In the genomic region with DNA sequence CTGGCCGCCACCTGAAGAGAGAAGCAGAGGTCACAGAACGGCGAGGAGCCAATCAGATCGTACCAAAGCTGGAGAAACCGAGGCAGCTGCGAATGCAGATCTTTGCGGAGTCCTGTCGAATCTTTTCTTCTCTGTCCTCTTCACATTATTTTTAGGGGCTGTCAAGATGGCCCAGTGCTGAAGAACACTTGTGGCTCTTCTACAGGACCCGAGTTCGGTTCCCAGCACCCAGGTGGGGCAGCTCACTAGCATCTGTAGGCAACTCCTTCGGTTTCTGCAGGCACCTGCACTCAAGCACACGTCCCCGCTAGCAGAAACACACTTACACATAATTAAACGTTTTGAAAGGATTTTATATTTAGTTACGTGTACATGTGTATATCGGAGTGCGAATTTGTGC, we compare ENCODE assay signal across 8 mouse cellular contexts. TPM values are rescaled to one million over a fixed set of nuclear protein-coding genes. Genes with fewer than 3 reads are reported as not detected.
DNase-seq lines count a peak whose midpoint lies in the region; ATAC-seq lines count a peak whose summit lies in the region.

No protein-coding gene starts in this region.

- H3K9ac ChIP-seq in heart, embryonic 15.5 days: 0 out of 2 replicates have a peak overlapping the region, but pooled peaks have one; percentile 32
- H3K9ac ChIP-seq in embryonic facial prominence, embryonic 14.5 days (ENCODE audit: low read depth, low read length): peak overlapping the region; percentile 48
- peak overlapping the region; percentile 46; the same call in 1 of the 2 replicates for H3K9ac ChIP-seq in intestine, embryonic 16.5 days (ENCODE audit: low read depth, low read length)
- no peak overlapping the region for H3K9ac ChIP-seq in neural tube, embryonic 11.5 days (ENCODE audit: low read length)

- H3K4me2 ChIP-seq in heart, embryonic 15.5 days: peak overlapping the region; percentile 44
- peak overlapping the region; percentile 51 for H3K4me2 ChIP-seq in embryonic facial prominence, embryonic 14.5 days (ENCODE audit: low read depth, low read length)
- H3K4me2 ChIP-seq in intestine, embryonic 16.5 days (ENCODE audit: low read depth, low read length): peak overlapping the region; percentile 34; the same call in 1 of the 2 replicates
- peak overlapping the region; percentile 13; the same call in 1 of the 2 replicates for H3K4me2 ChIP-seq in neural tube, embryonic 11.5 days (ENCODE audit: low read depth)

- H3K27ac ChIP-seq in heart, embryonic 15.5 days: no peak overlapping the region
- H3K27ac ChIP-seq in embryonic facial prominence, embryonic 14.5 days (replicated peaks; ENCODE audit: low read depth, low read length): no peak overlapping the region
- no peak overlapping the region for H3K27ac ChIP-seq in intestine, embryonic 16.5 days (ENCODE audit: low read length)
- H3K27ac ChIP-seq in neural tube, embryonic 11.5 days (ENCODE audit: low read depth, low read length): no peak overlapping the region

- no peak for DNase-seq in heart, postnatal 25 days (ENCODE audit: low spot score)
- DNase-seq in embryonic facial prominence, embryonic 14.5 days (ENCODE audit: low spot score): no peak
- no peak for DNase-seq in neural tube, embryonic 11.5 days (ENCODE audit: low spot score)
- no peak for DNase-seq in ovary, adult 18-20 months (ENCODE audit: low spot score)
- no peak for DNase-seq in spleen, postnatal 14 days (ENCODE audit: low spot score in 2 of 2)
- DNase-seq in urinary bladder, postnatal 25 days (ENCODE audit: low spot score): no peak

- intact Hi-C loops in heart, postnatal 25 days (cut with DNase I): loop anchor here (2.0 to 10.0 kb wide), 3 partner anchors 117 to 244 kb away; partner anchors contain the start of genes Fbl and Selenov

- H3K4me1 ChIP-seq in heart, embryonic 15.5 days (replicated peaks): peaks cover 11% of the 10 kb centered on the region
- H3K4me1 ChIP-seq in embryonic facial prominence, embryonic 14.5 days (ENCODE audit: control insufficient read depth, insufficient read depth, low read length): 0 out of 2 replicates have a peak, but pooled peaks cover 6% of the 10 kb centered on the region
- peaks cover 7% of the 10 kb centered on the region for H3K4me1 ChIP-seq in intestine, embryonic 16.5 days (ENCODE audit: control insufficient read depth, insufficient read depth, low read length)
- H3K4me1 ChIP-seq in neural tube, embryonic 11.5 days (ENCODE audit: control insufficient read depth, insufficient read depth, low read length): peaks cover 4% of the 10 kb centered on the region; the same call in 1 of the 2 replicates

- no peak for ATAC-seq in heart, embryonic 15.5 days (replicated peaks; ENCODE audit: insufficient number of reproducible peaks, insufficient read depth, low FRiP score, low read depth)
- no peak for ATAC-seq in embryonic facial prominence, embryonic 14.5 days (ENCODE audit: low read depth)
- no peak for ATAC-seq in intestine, embryonic 16.5 days
- no peak for ATAC-seq in neural tube, embryonic 11.5 days (ENCODE audit: insufficient read depth, low FRiP score, low TSS enrichment)

- H3K36me3 ChIP-seq in heart, embryonic 15.5 days: peaks cover 28% of the 10 kb centered on the region
- peaks cover 34% of the 10 kb centered on the region for H3K36me3 ChIP-seq in embryonic facial prominence, embryonic 14.5 days (ENCODE audit: control insufficient read depth, insufficient read depth, low read length)
- peaks cover 9% of the 10 kb centered on the region; the same call in 1 of the 2 replicates for H3K36me3 ChIP-seq in intestine, embryonic 16.5 days (ENCODE audit: control insufficient read depth, insufficient read depth, low read length)
- peaks cover 15% of the 10 kb centered on the region for H3K36me3 ChIP-seq in neural tube, embryonic 11.5 days (ENCODE audit: control insufficient read depth, insufficient read depth, low read length)

- H3K27me3 ChIP-seq in heart, embryonic 15.5 days: no peaks in the 10 kb centered on the region
- H3K27me3 ChIP-seq in embryonic facial prominence, embryonic 14.5 days (replicated peaks; ENCODE audit: control insufficient read depth, insufficient read depth, low read length): no peaks in the 10 kb centered on the region
- no peaks in the 10 kb centered on the region for H3K27me3 ChIP-seq in intestine, embryonic 16.5 days (replicated peaks; ENCODE audit: control insufficient read depth, insufficient read depth, low read length)
- H3K27me3 ChIP-seq in neural tube, embryonic 11.5 days (ENCODE audit: control insufficient read depth, insufficient read depth, low read length): no peaks in the 10 kb centered on the region

- H3K4me3 ChIP-seq in heart, embryonic 15.5 days: no peak overlapping the region
- peak overlapping the region; percentile 83 for H3K4me3 ChIP-seq in embryonic facial prominence, embryonic 14.5 days (ENCODE audit: low read depth, low read length)
- no peak overlapping the region for H3K4me3 ChIP-seq in intestine, embryonic 16.5 days (ENCODE audit: low read length)
- no peak overlapping the region for H3K4me3 ChIP-seq in neural tube, embryonic 11.5 days (ENCODE audit: low read depth, low read length)

- no peaks in the 10 kb centered on the region for H3K9me3 ChIP-seq in heart, embryonic 15.5 days (replicated peaks)
- no peaks in the 10 kb centered on the region for H3K9me3 ChIP-seq in embryonic facial prominence, embryonic 14.5 days (ENCODE audit: control insufficient read depth, low read length)
- H3K9me3 ChIP-seq in intestine, embryonic 16.5 days (ENCODE audit: control insufficient read depth, low read length): no peaks in the 10 kb centered on the region
- no peaks in the 10 kb centered on the region for H3K9me3 ChIP-seq in neural tube, embryonic 11.5 days (ENCODE audit: control insufficient read depth, low read length)

- WGBS in heart, embryonic 15.5 days: 59% methylated on average over 17 of the region's 17 CpGs
- 57% methylated on average over 17 of the region's 17 CpGs for WGBS in embryonic facial prominence, embryonic 14.5 days
- WGBS in intestine, embryonic 16.5 days: 56% methylated on average over 17 of the region's 17 CpGs
- whole genome bisulfite sequencing in neural tube, embryonic 11.5 days: 62% methylated on average over 17 of the region's 17 CpGs

RNA-seq across cellular contexts. Expression of gene Psmc4, which starts 0.7 kb away (rescaled TPM):
- 195 and 209 TPM in 2 replicates for polyA plus RNA-seq in heart, embryonic 15.5 days (2015; fragmentation: Nextera tagmentation; extraction: Ambion mirVana)
- 10 to 100 TPM; 86.9 to 94.6 TPM for total RNA-seq in heart, postnatal 25 days (2021)
- 247 and 269 TPM in 2 replicates for polyA plus RNA-seq in embryonic facial prominence, embryonic 14.5 days (2014; fragmentation: Nextera tagmentation; extraction: Ambion mirVana)
- polyA plus RNA-seq in intestine, embryonic 16.5 days (2015; fragmentation: Nextera tagmentation; extraction: Ambion mirVana): 228 and 263 TPM in 2 replicates
- 398 and 405 TPM in 2 replicates for polyA plus RNA-seq in neural tube, embryonic 11.5 days (2014; fragmentation: Nextera tagmentation; extraction: Ambion mirVana)

RNA-seq across cellular contexts. Expression of gene Fcgbp, which starts 20.5 kb away (rescaled TPM):
- polyA plus RNA-seq in heart, embryonic 15.5 days (2015; fragmentation: Nextera tagmentation; extraction: Ambion mirVana): 0.06 and 0.55 TPM in 2 replicates
- not detected for total RNA-seq in heart, postnatal 25 days (2021)
- 0.34 and 0.58 TPM in 2 replicates for polyA plus RNA-seq in embryonic facial prominence, embryonic 14.5 days (2014; fragmentation: Nextera tagmentation; extraction: Ambion mirVana)
- 169 and 217 TPM in 2 replicates for polyA plus RNA-seq in intestine, embryonic 16.5 days (2015; fragmentation: Nextera tagmentation; extraction: Ambion mirVana)
- polyA plus RNA-seq in neural tube, embryonic 11.5 days (2014; fragmentation: Nextera tagmentation; extraction: Ambion mirVana): not detected in 2 replicates

RNA-seq across cellular contexts. Expression of gene Zfp850, which starts 36.7 kb away (rescaled TPM):
- polyA plus RNA-seq in heart, embryonic 15.5 days (2015; fragmentation: Nextera tagmentation; extraction: Ambion mirVana): 1.7 and 1.9 TPM in 2 replicates
- under 1 TPM; 0.75 to 0.94 TPM for total RNA-seq in heart, postnatal 25 days (2021)
- 4.6 and 4.9 TPM in 2 replicates for polyA plus RNA-seq in embryonic facial prominence, embryonic 14.5 days (2014; fragmentation: Nextera tagmentation; extraction: Ambion mirVana)
- 2.5 and 2.9 TPM in 2 replicates for polyA plus RNA-seq in intestine, embryonic 16.5 days (2015; fragmentation: Nextera tagmentation; extraction: Ambion mirVana)
- 9.4 and 10.7 TPM in 2 replicates for polyA plus RNA-seq in neural tube, embryonic 11.5 days (2014; fragmentation: Nextera tagmentation; extraction: Ambion mirVana)

Comparison
In these comparisons a context has a peak if more than half of its experiments do, and no peak if none do; other contexts are left out.
1. RNA of gene Fcgbp, which starts 20.5 kb away (polyA plus RNA-seq): 169 to 217 TPM in intestine, embryonic 16.5 days; 0.34 to 0.58 TPM in embryonic facial prominence, embryonic 14.5 days, not detected in neural tube, embryonic 11.5 days and 0.06 to 0.55 TPM in heart, embryonic 15.5 days; every median in the first group is over 100 times any median in the second.
2. Peak in every context shown above with its lines, with median percentiles within 50 percentile points of each other: H3K4me2 ChIP-seq.